Mouse (Mus musculus) effector memory CD4-positive, alpha-beta T cell, adult 5 months (primary cell): ENCODE data around the gene Ccpg1. TPM values are rescaled to one million over a fixed set of nuclear protein-coding genes. Genes with fewer than 3 reads are reported as not detected.

Experiments
- polyA plus RNA-seq: library from polyadenylated mRNA; unstranded; fragments of 100-300 nt; shearing (Covaris generic); gene quantifications from one replicate; pipeline ENCODE4 v1.2.1, GENCODE M21; 2017

Gene Ccpg1
- 105 TPM for polyA plus RNA-seq

DNA sequence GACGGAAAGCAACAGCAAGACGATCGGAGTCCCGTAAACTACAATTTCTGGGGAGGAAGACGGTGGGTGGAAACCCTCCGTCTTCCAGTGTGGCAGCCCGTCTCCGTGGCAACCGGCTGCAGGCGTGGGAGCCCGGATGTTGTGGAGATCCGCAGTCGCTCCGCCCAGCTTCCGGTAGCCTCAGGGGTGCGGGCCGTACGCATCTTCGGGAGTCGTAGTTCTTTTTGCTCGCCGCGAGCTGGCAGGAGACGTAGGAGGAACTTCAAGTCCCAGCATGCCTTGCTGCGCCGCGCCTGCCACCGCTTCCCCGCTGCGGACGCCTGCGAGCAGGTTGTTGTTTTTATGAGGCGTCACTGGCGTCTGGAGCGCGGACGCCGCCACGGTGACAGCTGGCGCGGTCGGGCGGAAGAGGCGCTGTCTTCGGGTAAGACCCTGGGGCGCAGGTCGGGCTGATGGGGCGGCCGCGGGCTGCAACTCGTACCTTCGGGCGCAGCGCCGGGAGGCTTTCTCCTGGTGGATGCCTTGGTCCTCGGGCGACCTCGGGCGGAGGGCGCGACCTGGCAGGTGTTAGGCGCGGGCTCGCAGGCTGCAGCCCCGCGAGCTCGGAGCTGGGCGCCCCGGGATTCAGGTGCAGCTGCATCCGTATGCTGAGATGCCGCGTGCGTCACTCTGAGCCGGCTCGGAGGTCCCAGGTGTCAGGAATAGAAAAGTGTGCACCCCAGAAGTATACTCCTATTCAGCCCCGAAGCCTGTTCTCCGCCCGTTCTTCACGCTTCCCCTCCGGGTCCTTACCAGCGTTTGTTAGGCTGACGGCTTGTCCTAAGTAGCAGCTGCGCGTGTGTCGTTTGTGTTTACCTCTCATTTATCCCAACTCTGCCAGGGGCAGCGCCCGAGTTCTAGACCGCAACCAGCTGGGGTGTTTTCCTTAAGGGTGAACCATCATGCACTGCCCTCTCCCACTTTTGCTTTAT lies at the start of gene Ccpg1, which contains the start of gene Ccpg1os:
Ccpg1 (plus strand) TSS at position 180 of the 971 bp plus-strand sequence.
Ccpg1os (minus strand) TSS at position 133 of the 971 bp plus-strand sequence.

GRCm38 (mm10) chr9:72958521-72959450 lies 26.4 kb upstream of the Ccpg1 start, which contains the start of the genes Dyx1c1 and Gm44503:
TSS of gene Dyx1c1 (plus strand) at chr9:72958785.
TSS of gene Gm44503 (plus strand) at chr9:72958852.

DNA sequence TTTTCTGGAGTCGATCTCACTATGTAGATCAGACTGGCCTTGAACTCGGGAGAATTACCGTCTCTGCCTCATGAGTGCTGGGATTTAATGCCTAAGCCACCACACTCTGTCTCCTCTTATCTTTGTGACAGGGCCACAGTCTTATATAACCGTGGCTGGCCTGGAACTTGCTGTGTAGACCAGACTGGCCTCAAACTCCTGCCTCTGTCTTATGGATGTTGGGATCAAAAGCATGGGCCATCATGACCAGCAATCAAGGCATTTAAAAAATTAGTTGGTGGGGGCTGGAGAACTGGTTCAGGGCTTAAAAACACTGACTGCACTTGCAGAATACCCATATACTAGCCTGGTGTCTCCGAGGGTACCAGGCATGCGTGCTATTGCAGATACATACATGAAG lies 54.9 kb downstream of the Ccpg1 start, which contains the start of gene Pigb:
Pigb (minus strand) TSS at position 299 of the 400 bp plus-strand sequence.

GRCm38 (mm10) chr9:73044146-73045079 lies 59.2 kb downstream of the Ccpg1 start, which contains the start of gene Rab27a:
TSS of gene Rab27a (plus strand) at chr9:73044854.

Other genes starting within 250 kb of the Ccpg1 start
- 0.05 TPM for gene Prtg, start 178.6 kb upstream of the Ccpg1 start, polyA plus RNA-seq
- gene Pygo1, start 59.8 kb upstream of the Ccpg1 start, polyA plus RNA-seq: not detected
- 1.5 TPM for gene Dyx1c1, start 26.6 kb upstream of the Ccpg1 start, polyA plus RNA-seq
- not detected for gene Gm44503, start 26.6 kb upstream of the Ccpg1 start, polyA plus RNA-seq
- 3.2 TPM for gene Ccpg1os, start within 50 bp of the Ccpg1 start, polyA plus RNA-seq
- 17.5 TPM for gene Pigb, start 54.9 kb downstream of the Ccpg1 start, polyA plus RNA-seq
- gene Rab27a, start 59.4 kb downstream of the Ccpg1 start, polyA plus RNA-seq: 51.1 TPM
- not detected for gene Khdc3, start 116.4 kb downstream of the Ccpg1 start, polyA plus RNA-seq
- not detected for gene Gm20509, start 117.0 kb downstream of the Ccpg1 start, polyA plus RNA-seq
- 51.0 TPM for gene Rsl24d1, start 128.0 kb downstream of the Ccpg1 start, polyA plus RNA-seq